Mouse (Mus musculus) retina, postnatal 7 days (tissue): ENCODE measurements at regions not wholly inside any gene's neighbourhood (a gene's known extent, or its start where the extent isn't known, plus 50 kb on each side); places are given as distances from the start of the nearest gene placed in this dataset.

ENCODE experiments used
- DNase-seq: peaks from one replicate; pipeline ENCODE4 v3.0.0-alpha.2; 2012; ENCODE audit warnings: low read depth, low spot score

DNA sequence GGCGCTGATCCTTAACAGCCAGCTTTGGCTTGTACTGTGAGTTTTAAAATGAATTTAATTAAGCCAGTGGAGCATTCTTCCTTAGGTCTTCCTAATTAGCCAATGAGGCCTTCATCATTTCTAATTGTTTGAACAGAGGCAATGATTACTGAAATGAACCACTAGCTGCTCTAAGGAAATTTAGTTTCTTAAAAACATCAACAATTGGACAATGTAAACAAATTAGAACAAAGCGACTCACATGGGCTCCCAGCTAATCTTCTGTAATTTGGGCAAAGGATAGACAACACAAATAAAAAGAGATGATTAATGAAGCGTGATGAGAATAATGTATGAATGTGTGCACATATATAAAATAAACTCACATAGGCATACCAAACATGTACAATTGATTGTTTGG, 1011.4 kb upstream of the Igfbp7 start:
- no peak for DNase-seq

- DNase-seq: no peak
Observed at GRCm38 (mm10) chr5:78406370-78406769, 998.5 kb upstream of the Igfbp7 start.

GRCm38 (mm10) chr5:78402228-78402710, 994.4 kb upstream of the Igfbp7 start:
- peak; percentile 19 for DNase-seq

GRCm38 (mm10) chr5:78393373-78393772, 985.5 kb upstream of the Igfbp7 start:
- no peak for DNase-seq
